ENCODE assay signal across 13 mouse cellular contexts in the genomic region with DNA sequence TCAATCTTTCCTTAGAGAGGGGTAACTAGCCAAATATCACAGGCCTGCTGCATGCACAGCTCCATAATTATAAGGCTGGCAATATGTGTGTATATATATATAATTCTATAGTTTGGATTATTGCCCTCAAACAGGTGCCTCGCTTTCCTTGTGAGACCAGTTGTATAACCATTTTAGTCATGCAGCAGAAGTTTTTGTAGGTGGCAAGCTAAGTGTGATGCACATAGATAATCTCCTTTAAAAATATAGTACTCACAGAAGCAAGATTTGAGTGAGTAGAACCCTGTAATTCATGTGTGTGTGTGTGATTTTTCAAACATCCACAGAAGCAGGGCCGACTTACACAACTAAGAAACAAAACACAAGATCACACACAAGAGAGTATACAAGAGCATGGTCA.
"Had no signal": no experiment of that assay in that cellular context is flagged by ENCODE, and none has a peak within 500 bp of the region (broad histone marks: within the 10 kb centered on the region; RNA-seq: fewer than 3 reads in every experiment).

No protein-coding gene starts in this region.

- DNase-seq: lung, adult 18-20 months; lung, embryonic 14.5 days; lung, postnatal 10 days; lung, postnatal 4 days; midbrain, embryonic 14.5 days; retina, postnatal 1 day; right cerebral cortex, postnatal 14 days; right cerebral cortex, postnatal 4 days; spleen, adult 18-20 months; thymus, adult 2 months; thymus, postnatal 25 days; thymus, postnatal 4 days had no signal

- ATAC-seq: midbrain, embryonic 16.5 days had no signal
